Mouse (Mus musculus) liver, embryonic 14.5 days (tissue): ENCODE data around the gene Ap1g2.

ENCODE experiments used
- CTCF ChIP-seq: IDR thresholded peaks from 2 replicates; pipeline ENCODE4 v1.5.1; 2016; ENCODE audit warnings: antibody characterized with exemption, low read depth, control low read depth
- EP300 ChIP-seq: IDR thresholded peaks from 2 replicates; pipeline ENCODE4 v1.6.1; 2016; ENCODE audit warnings: antibody characterized with exemption, low read depth

DNA sequence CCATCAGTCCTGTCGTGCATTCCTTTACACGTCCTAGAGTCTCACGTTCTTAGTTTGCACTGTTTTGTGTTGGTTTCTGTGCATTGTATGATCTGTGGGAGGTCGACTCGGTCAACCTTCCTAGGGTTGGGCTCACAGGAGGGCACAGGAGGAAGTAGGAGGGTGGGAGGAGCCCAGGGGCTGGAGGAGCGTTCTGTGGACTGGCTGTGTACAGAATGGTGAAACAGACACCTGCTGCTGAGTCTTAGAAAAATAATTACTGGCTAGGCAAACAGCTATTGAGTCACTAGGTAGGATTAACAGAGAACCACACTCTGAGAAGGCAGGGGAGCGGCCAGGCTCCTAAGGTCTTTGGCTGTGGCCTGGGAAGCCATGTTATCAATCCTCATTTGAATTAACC is 32.9 kb upstream of the Ap1g2 start:
- no peak for TF ChIP-seq CTCF
- TF ChIP-seq EP300: no peak
